Mouse (Mus musculus): ENCODE measurements around the gene Hist1h2ab.
A peak's percentile ranks its signal among the peaks of the same experiment; 100 is the strongest.
"Not testable (repeated sequence)": the region's sequence is repeated elsewhere in the genome, so short reads cannot be mapped to it uniquely, and the experiment has no call there.

Gene Hist1h2ab

GRCm38 (mm10) chr13:23753314-23754078 lies 2.6 kb downstream of the Hist1h2ab start:
- DNase-seq (ENCODE audit: low spot score): no peak

- no peak for DNase-seq (ENCODE audit: low spot score)
Measured at GRCm38 (mm10) chr13:23755000-23755399, 4.1 kb downstream of the Hist1h2ab start.

GRCm38 (mm10) chr13:23756790-23757189 lies 5.9 kb downstream of the Hist1h2ab start, which contains the start of gene Hist1h4b:
Gene Hist1h4b, plus strand, starts transcription at chr13:23757013.
- peak; percentile 93 for DNase-seq (ENCODE audit: low spot score)

- DNase-seq (ENCODE audit: low spot score): no peak
Measured at GRCm38 (mm10) chr13:23757211-23757773, 6.4 kb downstream of the Hist1h2ab start.

DNA sequence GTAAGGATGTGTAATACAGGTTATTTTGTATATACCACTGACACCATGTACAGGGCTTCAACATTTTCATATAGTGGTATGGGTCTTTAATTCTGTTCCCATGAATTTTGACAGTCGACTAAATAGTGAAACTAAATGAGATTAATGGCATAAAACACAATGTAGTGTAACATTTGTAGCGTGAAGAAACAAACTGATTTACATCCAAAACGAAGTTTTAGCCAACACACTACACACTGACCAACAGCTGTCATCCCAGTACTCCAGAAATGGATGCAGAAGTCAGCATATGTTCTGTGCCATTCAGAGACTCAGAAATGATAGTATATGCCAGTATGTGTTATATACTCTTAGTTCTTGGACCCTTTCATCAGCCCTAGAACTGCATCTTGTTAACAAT lies 7.0 kb downstream of the Hist1h2ab start:
- DNase-seq (ENCODE audit: low spot score): no peak

- no peak for DNase-seq (ENCODE audit: low spot score)
Measured at GRCm38 (mm10) chr13:23759251-23759771, 8.4 kb downstream of the Hist1h2ab start.

GRCm38 (mm10) chr13:23759916-23760239 lies 9.0 kb downstream of the Hist1h2ab start:
- no peak for DNase-seq (ENCODE audit: low spot score)

GRCm38 (mm10) chr13:23760240-23760971 lies 9.5 kb downstream of the Hist1h2ab start:
- DNase-seq (ENCODE audit: low spot score): peak; percentile 48

GRCm38 (mm10) chr13:23760972-23761864 lies 10.3 kb downstream of the Hist1h2ab start, which contains the start of gene Hist1h4a:
Gene Hist1h4a, minus strand, starts transcription at chr13:23761230.
- peak; percentile 93 for DNase-seq (ENCODE audit: low spot score)

DNA sequence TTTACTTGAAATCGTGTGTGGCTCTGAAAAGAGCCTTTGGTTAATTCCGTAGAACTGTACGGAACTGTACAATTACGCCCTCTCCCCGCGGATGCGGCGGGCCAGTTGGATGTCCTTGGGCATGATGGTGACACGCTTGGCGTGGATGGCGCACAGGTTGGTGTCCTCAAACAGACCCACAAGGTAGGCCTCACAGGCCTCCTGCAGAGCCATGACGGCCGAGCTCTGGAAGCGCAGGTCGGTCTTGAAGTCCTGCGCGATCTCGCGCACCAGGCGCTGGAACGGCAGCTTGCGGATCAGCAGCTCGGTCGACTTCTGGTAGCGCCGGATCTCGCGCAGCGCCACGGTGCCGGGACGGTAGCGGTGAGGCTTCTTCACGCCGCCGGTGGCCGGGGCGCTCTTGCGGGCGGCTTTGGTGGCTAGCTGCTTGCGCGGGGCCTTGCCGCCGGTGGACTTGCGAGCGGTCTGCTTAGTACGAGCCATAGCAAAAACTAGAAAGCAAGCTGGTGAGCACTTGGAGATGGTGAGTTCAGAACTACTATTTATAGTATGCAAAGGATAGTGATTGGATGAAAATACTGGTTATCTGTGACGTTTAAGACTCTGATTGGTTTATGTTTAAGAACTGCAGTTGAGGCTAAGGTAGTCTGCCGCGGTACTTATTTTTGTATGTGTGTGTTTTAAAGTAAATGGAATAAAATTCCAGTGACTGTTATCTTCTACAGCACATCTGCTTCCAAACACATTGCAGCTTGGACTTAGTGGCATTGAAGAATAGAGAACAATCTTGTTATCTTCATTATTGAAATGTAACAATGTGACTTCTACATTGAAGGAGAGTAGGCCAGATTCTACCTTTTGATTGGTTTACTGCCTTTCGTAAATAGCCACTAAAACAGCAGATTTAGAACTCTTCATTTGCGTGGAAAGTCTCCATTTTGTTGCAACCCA lies 11.2 kb downstream of the Hist1h2ab start, which contains the start of gene Hist1h3a:
Gene Hist1h3a (minus strand): TSS at position 516 of the 951 bp plus-strand sequence.
- peak; percentile 72 for DNase-seq (ENCODE audit: low spot score)

DNA sequence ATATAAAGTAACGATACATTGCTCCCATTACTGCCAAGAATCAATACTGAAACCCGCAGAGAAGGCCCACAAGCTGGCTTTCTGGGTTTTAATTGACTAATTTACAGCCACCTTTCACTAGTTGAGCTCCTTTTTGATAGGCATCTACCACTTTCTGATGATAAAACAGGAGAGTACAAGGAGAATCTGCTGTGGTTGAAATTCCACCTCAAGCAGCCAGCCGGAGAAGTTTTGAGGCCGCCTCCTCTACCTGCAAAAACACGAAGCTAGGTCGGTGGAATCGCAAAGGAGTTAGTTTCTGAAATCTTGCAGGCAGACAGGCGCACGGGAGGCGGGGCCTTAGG lies 12.3 kb downstream of the Hist1h2ab start:
- DNase-seq (ENCODE audit: low spot score): no peak

- DNase-seq (ENCODE audit: low spot score): no peak
Measured at GRCm38 (mm10) chr13:23763586-23764323, 12.8 kb downstream of the Hist1h2ab start, which contains the start of gene Hist1h1a. Gene Hist1h1a, plus strand, starts transcription at chr13:23763666.

GRCm38 (mm10) chr13:23764324-23765171 lies 13.6 kb downstream of the Hist1h2ab start:
- no peak for DNase-seq (ENCODE audit: low spot score)

DNA sequence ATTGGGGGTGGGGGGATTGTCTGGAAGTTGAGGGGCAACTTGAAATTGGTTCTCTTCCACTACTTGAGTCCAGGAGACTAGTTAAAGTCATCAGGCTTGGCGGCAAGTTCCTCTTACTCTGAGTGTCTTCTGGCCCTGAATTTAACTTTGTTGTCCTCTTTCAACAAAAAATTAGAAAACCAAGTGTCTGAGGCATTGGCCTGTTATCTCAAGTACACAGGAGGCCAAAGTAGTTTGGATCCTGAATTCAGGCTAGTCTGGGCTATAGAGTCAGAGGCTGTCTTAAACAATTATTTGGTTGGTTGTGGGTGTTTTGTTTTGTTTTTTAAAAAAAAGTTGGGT lies 14.2 kb downstream of the Hist1h2ab start:
- no peak for DNase-seq (ENCODE audit: low spot score)

- DNase-seq (ENCODE audit: low spot score): no peak
Measured at GRCm38 (mm10) chr13:23766772-23767171, 15.8 kb downstream of the Hist1h2ab start.

GRCm38 (mm10) chr13:23768834-23769397 lies 18.0 kb downstream of the Hist1h2ab start:
- DNase-seq (ENCODE audit: low spot score): no peak

- not testable (repeated sequence) for DNase-seq (ENCODE audit: low spot score)
Measured at GRCm38 (mm10) chr13:23769613-23770012, 18.7 kb downstream of the Hist1h2ab start, which contains the start of gene Trim38. Gene Trim38, plus strand, starts transcription at chr13:23769913.

- no peak for DNase-seq (ENCODE audit: low spot score)
Measured at GRCm38 (mm10) chr13:23772561-23773313, 21.8 kb downstream of the Hist1h2ab start.

Data from adipocyte (in vitro differentiated cells).